Mouse (Mus musculus) embryonic fibroblast, embryonic 13.5 days (primary cell): Measurements from ENCODE around the gene Gm19345.

ENCODE experiments used
- CTCF ChIP-seq: IDR thresholded peaks from 2 replicates; pipeline ENCODE4 v1.5.1; 2011; ENCODE audit warnings: mild to moderate bottlenecking, control low read depth, low read length, moderate library complexity, borderline replicate concordance; ENCODE audit not compliant: insufficient read depth
- POLR2A ChIP-seq: IDR thresholded peaks from 2 replicates; pipeline ENCODE4 v1.6.1; 2011; ENCODE audit warnings: low read depth, mild to moderate bottlenecking, control low read depth, low read length, moderate library complexity

GRCm38 (mm10) chr7:19871943-19872601, 20.3 kb downstream of the Gm19345 start:
- TF ChIP-seq CTCF, result peak; percentile 77
- no peak for TF ChIP-seq POLR2A
